Mouse (Mus musculus) heart, postnatal 0 days (tissue): ENCODE measurements around the gene Tex19.2.

Experiments used
- CTCF ChIP-seq: IDR thresholded peaks from 2 replicates; pipeline ENCODE4 v1.5.1; 2016; ENCODE audit warnings: antibody characterized with exemption, control low read depth, low read depth
- EP300 ChIP-seq: IDR thresholded peaks from 2 replicates; pipeline ENCODE4 v1.6.1; 2016; ENCODE audit warnings: antibody characterized with exemption, low read depth

DNA sequence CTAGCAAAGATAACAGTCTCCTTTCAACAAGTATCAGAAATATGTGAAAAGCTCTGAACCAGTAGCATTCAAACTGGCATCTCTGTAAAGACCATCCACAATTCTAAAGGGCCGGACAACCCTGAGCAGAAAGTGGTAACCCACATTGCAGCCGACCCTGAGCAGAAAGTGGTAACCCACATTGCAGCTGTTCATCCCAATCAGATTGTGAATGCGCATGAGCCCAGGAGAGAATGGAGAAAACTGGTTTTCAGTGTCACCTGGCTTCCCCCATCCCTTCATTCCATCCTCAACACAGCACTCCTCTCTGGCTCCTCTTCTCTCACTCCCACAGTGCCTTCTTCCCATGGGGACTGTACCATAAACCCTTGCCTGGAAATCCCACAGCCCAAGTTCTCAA lies 9.0 kb upstream of the Tex19.2 start:
- no peak for TF ChIP-seq CTCF
- TF ChIP-seq EP300, result no peak
